ENCODE assay signal across 14 mouse cellular contexts in the genomic region with DNA sequence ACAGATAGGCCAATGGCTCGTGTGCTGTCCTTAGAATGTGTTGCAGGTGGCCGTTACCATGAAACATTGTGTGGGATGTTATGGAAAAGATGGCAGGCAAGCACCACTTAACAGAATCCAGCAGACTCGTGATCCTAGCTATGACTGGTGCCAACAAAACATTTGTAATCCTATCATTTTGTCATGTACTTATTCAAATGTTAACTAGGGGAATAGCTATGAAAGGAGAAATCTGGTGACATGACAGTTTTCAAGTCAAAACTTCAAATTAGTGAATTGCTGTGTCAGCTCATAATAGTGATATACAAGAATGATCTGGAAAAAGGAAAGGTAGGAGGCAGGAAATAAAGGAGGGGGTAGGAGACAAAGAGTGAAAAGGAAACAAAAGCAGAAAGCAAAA.
"Had no signal": no experiment of that assay in that cellular context is flagged by ENCODE, and none has a peak within 500 bp of the region (broad histone marks: within the 10 kb centered on the region; RNA-seq: fewer than 3 reads in every experiment).

No protein-coding gene starts in this region.

- DNase-seq: kidney, adult 18-20 months; kidney, adult 9 months; kidney, postnatal 14 days; kidney, postnatal 4 days; liver, embryonic 13.5 days; lung, adult 2 months; lung, postnatal 14 days; lung, postnatal 4 days; midbrain, embryonic 14.5 days; thymus, adult 2 months; thymus, postnatal 14 days had no signal

- H3K9ac ChIP-seq: liver, embryonic 13.5 days had no signal

- H3K4me3 ChIP-seq: left cerebral cortex, adult 2 months; liver, embryonic 13.5 days had no signal

- H3K27me3 ChIP-seq: liver, embryonic 13.5 days had no signal

- H3K36me3 ChIP-seq: liver, embryonic 13.5 days had no signal

- H3K27ac ChIP-seq: left cerebral cortex, adult 2 months; liver, embryonic 13.5 days; stomach, postnatal 0 days had no signal

- H3K4me1 ChIP-seq: liver, embryonic 13.5 days had no signal

- H3K9me3 ChIP-seq: liver, embryonic 13.5 days had no signal

- H3K4me2 ChIP-seq: liver, embryonic 13.5 days; midbrain, embryonic 11.5 days had no signal
